Mouse (Mus musculus) right cerebral cortex, postnatal 36 days (tissue): ENCODE results near the gene Olfr412.

Experiments used
- DNase-seq, 2 experiments: peaks; one replicate each; pipeline ENCODE4 v3.0.0; 2022; ENCODE audit warnings: low spot score in 2 of 2, mixed read lengths in 1 of 2

The Olfr412 gene

DNA sequence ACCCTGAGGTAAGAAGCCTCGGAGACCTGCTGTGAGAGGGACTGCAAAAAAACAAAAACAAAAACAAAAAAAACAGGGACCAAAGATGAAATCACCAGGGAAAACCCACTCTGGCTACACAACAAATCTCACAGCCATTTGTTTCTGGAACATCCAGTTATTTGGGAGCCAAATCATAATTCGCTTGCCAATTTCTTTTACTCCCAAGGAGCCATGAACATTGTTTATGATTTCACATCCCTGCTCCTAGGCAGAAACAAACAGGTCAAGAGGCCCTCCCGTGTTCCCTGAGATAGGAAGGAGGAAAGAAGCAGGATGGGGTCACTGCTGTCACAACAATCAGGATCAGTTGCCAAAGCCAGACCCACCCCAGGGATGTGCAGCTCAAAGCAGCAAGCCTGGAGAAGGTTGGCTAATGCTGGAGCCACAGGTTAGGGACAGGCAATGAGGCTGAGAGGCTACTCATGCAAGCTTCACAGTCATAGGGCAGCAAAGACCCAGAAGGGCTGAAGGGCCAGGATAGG is 51.6 kb downstream of the Olfr412 start:
- DNase-seq, result no peak

DNA sequence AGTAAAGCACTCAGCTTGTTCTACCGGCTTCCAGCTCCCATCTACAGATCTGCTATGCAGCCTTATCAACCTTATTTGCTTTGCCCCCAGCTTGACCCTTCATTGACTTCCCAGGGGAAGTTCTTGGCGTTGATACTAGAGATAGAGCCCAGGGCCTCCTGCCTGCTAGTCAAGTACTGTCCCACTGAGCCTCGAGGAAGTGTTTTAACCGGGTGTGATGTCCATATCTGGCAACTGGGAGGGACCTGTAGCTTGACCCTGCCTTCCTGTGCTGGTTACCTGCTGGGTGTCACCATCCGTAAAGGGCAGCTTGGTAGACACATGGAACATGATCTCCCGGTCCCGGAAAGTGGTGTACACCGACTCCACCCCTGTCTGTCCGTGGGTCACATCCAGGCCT is 52.2 kb downstream of the Olfr412 start:
- no peak for DNase-seq

DNA sequence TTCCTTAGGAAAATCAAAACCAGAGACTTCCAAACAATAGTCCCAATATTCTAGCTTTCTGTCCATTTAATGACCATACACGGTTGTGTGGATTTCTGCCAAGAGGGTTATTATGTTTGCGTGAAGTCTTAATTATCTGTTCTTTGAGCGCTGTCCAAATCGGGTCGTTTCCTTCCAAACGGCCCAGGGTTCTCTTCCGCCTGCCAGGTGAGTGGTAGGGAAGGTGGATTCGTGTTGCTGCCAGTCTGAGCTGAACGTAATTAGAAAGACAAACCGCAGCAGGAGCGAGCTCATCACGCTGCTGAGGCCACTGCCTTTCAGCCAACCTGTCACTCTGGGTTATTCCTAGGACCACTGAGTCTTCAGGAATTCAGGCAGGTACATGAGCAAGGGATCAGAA is 53.9 kb downstream of the Olfr412 start:
- no peak for DNase-seq
